Mouse (Mus musculus): Measurements from ENCODE around the gene Fkbp9. TPM values are rescaled to one million over a fixed set of nuclear protein-coding genes. Genes with fewer than 3 reads are reported as not detected.

The Fkbp9 gene
- polyA plus RNA-seq (2015; fragmentation: Nextera tagmentation; extraction: Ambion mirVana), result 80.5 and 85.8 TPM in 2 replicates

- H3K9ac ChIP-seq (ENCODE audit: low read length), result peak within 1 kb of the TSS; percentile 87
- 0 out of 2 replicates have a peak, but pooled peaks cover 2% of the 10 kb centered on the region for H3K4me1 ChIP-seq (replicated peaks; ENCODE audit: control insufficient read depth, insufficient read depth)
- H3K4me2 ChIP-seq (replicated peaks; ENCODE audit: low read depth), result peak within 1 kb of the TSS; percentile 70
- no peaks in the 10 kb centered on the region for H3K27me3 ChIP-seq (ENCODE audit: control insufficient read depth, insufficient read depth, low read length)
- WGBS, result under 1% methylated on average over 58 of the region's 58 CpGs
- H3K9me3 ChIP-seq (ENCODE audit: control insufficient read depth, low read length), result no peaks in the 10 kb centered on the region
- peak within 1 kb of the TSS; percentile 75 for H3K4me3 ChIP-seq (ENCODE audit: low read depth, low read length)
- DNase-seq (ENCODE audit: low spot score), result peak; percentile 89
- TF ChIP-seq CTCF (IDR thresholded peaks at IDR 0.05; ENCODE audit: low read depth) (no peak), EP300 (optimal IDR thresholded peaks at IDR 0.05) (no peak)
- 0 out of 2 replicates have a peak, but pooled peaks cover 2% of the 10 kb centered on the region for H3K36me3 ChIP-seq (ENCODE audit: control insufficient read depth, insufficient read depth, low read length)
- H3K27ac ChIP-seq (replicated peaks), result peak within 1 kb of the TSS; percentile 91
- ATAC-seq (ENCODE audit: low FRiP score, low TSS enrichment), result peak; percentile 97
Measured at GRCm38 (mm10) chr6:56831697-56832406, at the start of gene Fkbp9. Fkbp9 (plus strand) TSS chr6:56832059.

DNA sequence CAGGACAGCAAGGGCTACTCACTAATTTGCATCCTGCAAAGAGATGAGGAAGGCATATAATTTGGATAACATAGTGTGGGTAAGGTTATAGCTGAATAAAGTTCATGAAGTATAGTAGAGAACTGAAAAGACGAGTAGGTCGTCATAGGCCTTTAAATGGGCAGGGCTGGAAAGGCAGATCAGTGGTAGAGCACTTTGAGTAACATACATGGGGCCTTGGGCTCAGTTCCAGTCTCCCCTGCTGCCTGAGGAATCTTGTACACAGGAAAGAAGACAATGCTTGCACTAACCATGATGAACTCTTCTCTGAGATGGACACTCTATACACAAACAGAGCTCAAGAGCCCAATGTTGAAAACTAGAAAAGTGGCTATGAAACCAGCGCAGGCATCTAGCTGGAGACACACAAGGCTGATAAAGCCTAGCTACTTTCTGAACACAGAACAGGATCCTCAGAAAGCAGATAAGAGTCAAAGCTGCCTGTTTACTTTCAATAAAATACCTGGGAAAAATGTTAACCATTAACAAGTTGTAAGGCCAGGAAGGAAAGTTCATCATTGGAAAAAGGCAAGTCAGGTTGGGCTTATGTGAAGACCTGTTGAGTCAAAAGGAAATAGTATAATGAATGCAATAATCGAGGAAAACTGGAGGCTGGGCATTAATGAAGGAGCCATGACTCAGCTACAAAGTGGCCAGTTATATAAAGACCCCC, 48.1 kb upstream of the Fkbp9 start:
- H3K36me3 ChIP-seq (ENCODE audit: control insufficient read depth, insufficient read depth, low read length), result peaks cover 11% of the 10 kb centered on the region
- ATAC-seq (ENCODE audit: low FRiP score, low TSS enrichment) (peak; percentile 73), DNase-seq (ENCODE audit: low spot score) (no peak)

DNA sequence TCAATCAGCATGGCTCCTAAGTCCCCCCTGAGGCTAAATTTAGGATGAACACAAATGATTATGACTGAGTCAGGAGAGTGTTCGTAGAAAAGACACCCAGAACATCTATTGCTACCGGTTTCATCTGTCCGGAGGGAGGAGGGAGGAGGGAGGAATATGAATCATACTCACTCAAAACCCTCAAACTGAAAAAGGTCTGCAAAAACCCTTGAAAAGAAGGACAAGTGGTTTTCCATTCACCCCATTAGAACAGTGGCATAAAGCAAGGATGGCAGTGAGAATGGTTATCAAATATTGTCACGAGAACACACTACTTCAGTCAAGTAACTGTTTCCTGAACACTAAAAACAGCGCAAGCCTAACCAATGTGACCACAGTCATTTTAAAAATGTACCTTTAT, 46.8 kb upstream of the Fkbp9 start:
- no peaks in the 10 kb centered on the region for H3K4me1 ChIP-seq (replicated peaks; ENCODE audit: control insufficient read depth, insufficient read depth)
- WGBS, result 61% methylated on average over 5 of the region's 5 CpGs
- H3K36me3 ChIP-seq (ENCODE audit: control insufficient read depth, insufficient read depth, low read length), result 0 out of 2 replicates have a peak, but pooled peaks cover 2% of the 10 kb centered on the region
- no peaks in the 10 kb centered on the region for H3K9me3 ChIP-seq (ENCODE audit: control insufficient read depth, low read length)
- no peak for DNase-seq (ENCODE audit: low spot score)
- H3K4me3 ChIP-seq (ENCODE audit: low read depth, low read length), result no peak overlapping the region
- H3K9ac ChIP-seq (ENCODE audit: low read length), result no peak overlapping the region
- no peak for ATAC-seq (ENCODE audit: low FRiP score, low TSS enrichment)
- H3K27ac ChIP-seq (replicated peaks), result no peak overlapping the region; the same call in 1 of the 2 replicates
- H3K27me3 ChIP-seq (ENCODE audit: control insufficient read depth, insufficient read depth, low read length), result no peaks in the 10 kb centered on the region
- TF ChIP-seq EP300 (optimal IDR thresholded peaks at IDR 0.05), result no peak
- TF ChIP-seq CTCF (IDR thresholded peaks at IDR 0.05; ENCODE audit: low read depth), result no peak
- H3K4me2 ChIP-seq (replicated peaks; ENCODE audit: low read depth), result no peak overlapping the region

More for the DNA sequence above, 48.1 kb upstream of the Fkbp9 start:
- Histone ChIP-seq H3K9me3 (ENCODE audit: control insufficient read depth, low read length) (no peaks in the 10 kb centered on the region), H3K4me3 (ENCODE audit: low read depth, low read length) (no peak overlapping the region), H3K27ac (replicated peaks) (no peak overlapping the region; the same call in 1 of the 2 replicates), H3K4me2 (replicated peaks; ENCODE audit: low read depth) (no peak overlapping the region), H3K27me3 (ENCODE audit: control insufficient read depth, insufficient read depth, low read length) (no peaks in the 10 kb centered on the region), H3K9ac (ENCODE audit: low read length) (no peak overlapping the region), H3K4me1 (replicated peaks; ENCODE audit: control insufficient read depth, insufficient read depth) (no peaks in the 10 kb centered on the region)
- TF ChIP-seq CTCF (IDR thresholded peaks at IDR 0.05; ENCODE audit: low read depth), result no peak
- TF ChIP-seq EP300 (optimal IDR thresholded peaks at IDR 0.05), result no peak
- 60% methylated on average over 4 of the region's 4 CpGs for WGBS

GRCm38 (mm10) chr6:56787668-56788067, 44.2 kb upstream of the Fkbp9 start:
- Histone ChIP-seq H3K27ac (replicated peaks) (no peak overlapping the region), H3K9ac (ENCODE audit: low read length) (no peak overlapping the region), H3K36me3 (ENCODE audit: control insufficient read depth, insufficient read depth, low read length) (no peaks in the 10 kb centered on the region; the same call in 1 of the 2 replicates), H3K9me3 (ENCODE audit: control insufficient read depth, low read length) (no peaks in the 10 kb centered on the region), H3K4me2 (replicated peaks; ENCODE audit: low read depth) (no peak overlapping the region), H3K27me3 (ENCODE audit: control insufficient read depth, insufficient read depth, low read length) (no peaks in the 10 kb centered on the region), H3K4me3 (ENCODE audit: low read depth, low read length) (no peak overlapping the region), H3K4me1 (replicated peaks; ENCODE audit: control insufficient read depth, insufficient read depth) (no peaks in the 10 kb centered on the region)
- ATAC-seq (ENCODE audit: low FRiP score, low TSS enrichment) (no peak), DNase-seq (ENCODE audit: low spot score) (no peak)
- WGBS, result 81% methylated on average over 2 of the region's 2 CpGs
- no peak for TF ChIP-seq EP300 (optimal IDR thresholded peaks at IDR 0.05)
- TF ChIP-seq CTCF (IDR thresholded peaks at IDR 0.05; ENCODE audit: low read depth), result no peak

GRCm38 (mm10) chr6:56789336-56789735, 42.5 kb upstream of the Fkbp9 start:
- H3K4me2 ChIP-seq (replicated peaks; ENCODE audit: low read depth), result no peak overlapping the region
- TF ChIP-seq CTCF (IDR thresholded peaks at IDR 0.05; ENCODE audit: low read depth), result no peak
- TF ChIP-seq EP300 (optimal IDR thresholded peaks at IDR 0.05), result no peak
- no peaks in the 10 kb centered on the region; the same call in 1 of the 2 replicates for H3K36me3 ChIP-seq (ENCODE audit: control insufficient read depth, insufficient read depth, low read length)
- no peaks in the 10 kb centered on the region for H3K9me3 ChIP-seq (ENCODE audit: control insufficient read depth, low read length)
- H3K9ac ChIP-seq (ENCODE audit: low read length), result no peak overlapping the region
- H3K4me3 ChIP-seq (ENCODE audit: low read depth, low read length), result no peak overlapping the region
- H3K27ac ChIP-seq (replicated peaks), result no peak overlapping the region
- no peaks in the 10 kb centered on the region for H3K27me3 ChIP-seq (ENCODE audit: control insufficient read depth, insufficient read depth, low read length)
- ATAC-seq (ENCODE audit: low FRiP score, low TSS enrichment) (no peak), DNase-seq (ENCODE audit: low spot score) (no peak)
- no peaks in the 10 kb centered on the region for H3K4me1 ChIP-seq (replicated peaks; ENCODE audit: control insufficient read depth, insufficient read depth)
- 61% methylated on average over 3 of the region's 3 CpGs for WGBS
